Mouse (Mus musculus) heart, embryonic 11.5 days (tissue): ENCODE results near the gene Cnpy2. TPM values are rescaled to one million over a fixed set of nuclear protein-coding genes. Genes with fewer than 3 reads are reported as not detected.

Source experiments
- ATAC-seq: fragments of 200-750 bp; cut with Nextera tagmentation; replicated peaks from 2 replicates; pipeline ENCODE4 v1.8.0; 2017; ENCODE audit warnings: moderate library complexity; ENCODE audit not compliant: insufficient number of reproducible peaks, low FRiP score, low TSS enrichment
- H3K27ac ChIP-seq: fragments of 300-500 bp; sonication (generic); 2 replicates; pipeline ENCODE4 v1.5.1; 2014; ENCODE audit warnings: mild to moderate bottlenecking, low read depth, low read length
- H3K27me3 ChIP-seq: fragments of 300-500 bp; sonication (generic); 2 replicates; pipeline ENCODE4 v1.6.1; 2014; ENCODE audit warnings: mild to moderate bottlenecking, low read length, mixed read lengths; ENCODE audit not compliant: control insufficient read depth, insufficient read depth
- H3K36me3 ChIP-seq: fragments of 300-500 bp; sonication (generic); 2 replicates; pipeline ENCODE4 v1.6.1; 2014; ENCODE audit warnings: mild to moderate bottlenecking, low read length, moderate library complexity, mixed read lengths; ENCODE audit not compliant: control insufficient read depth, insufficient read depth
- H3K4me1 ChIP-seq: fragments of 300-500 bp; sonication (generic); 2 replicates; pipeline ENCODE4 v1.6.1; 2014; ENCODE audit warnings: low read length; ENCODE audit not compliant: control insufficient read depth, insufficient read depth
- H3K4me2 ChIP-seq: fragments of 300-500 bp; sonication (generic); 2 replicates; pipeline ENCODE4 v1.6.1; 2014; ENCODE audit warnings: mild to moderate bottlenecking, moderate library complexity
- H3K4me3 ChIP-seq: fragments of 300-500 bp; sonication (generic); 2 replicates; pipeline ENCODE4 v1.5.1; 2014; ENCODE audit warnings: low read depth, low read length
- H3K9ac ChIP-seq: fragments of 300-500 bp; sonication (generic); 2 replicates; pipeline ENCODE4 v1.6.1; 2014; ENCODE audit warnings: mild to moderate bottlenecking, low read depth, low read length, moderate library complexity
- H3K9me3 ChIP-seq: fragments of 300-500 bp; sonication (generic); replicated peaks from 2 replicates; pipeline ENCODE4 v1.6.1; 2016; ENCODE audit warnings: low read length; ENCODE audit not compliant: control insufficient read depth
- WGBS: fragments of 180-500 bp; shearing (Covaris S2); extraction: QIAGEN DNeasy Blood & Tissue Kit; methylation state at CpG from one replicate; pipeline ENCODE4 v1.1.7; 2014; ENCODE audit not compliant: insufficient replicate concordance; 5-methylcytosine and 5-hydroxymethylcytosine counted together
- polyA plus RNA-seq: library from polyadenylated mRNA; unstranded; fragments of >200 nt; fragmentation: Nextera tagmentation; extraction: Ambion mirVana; gene quantifications from 2 replicates; pipeline ENCODE4 v1.2.1, GENCODE M21; 2014

Gene Cnpy2
- polyA plus RNA-seq, 1 experiment from 2014 or later = 206 TPM

- H3K9me3 ChIP-seq = no peaks in the 10 kb centered on the region
- 49% methylated on average over 4 of the region's 4 CpGs for WGBS
- peaks cover 12% of the 10 kb centered on the region; the same call in 1 of the 2 replicates for H3K36me3 ChIP-seq
- no peaks in the 10 kb centered on the region for H3K27me3 ChIP-seq
- H3K4me2 ChIP-seq = peak overlapping the region; percentile 90
- peak overlapping the region; percentile 99; the same call in 1 of the 2 replicates for H3K9ac ChIP-seq
- H3K4me1 ChIP-seq = peaks cover 14% of the 10 kb centered on the region
- H3K27ac ChIP-seq = peak overlapping the region; percentile 83
- peak overlapping the region; percentile 96 for H3K4me3 ChIP-seq
- ATAC-seq = no peak
Observed at GRCm38 (mm10) chr10:128376099-128376454, 53.8 kb downstream of the Cnpy2 start.

- under 1% methylated on average over 35 of the region's 73 CpGs for WGBS
- H3K9me3 ChIP-seq = no peaks in the 10 kb centered on the region
- peak within 1 kb of the TSS; percentile 83 for H3K27ac ChIP-seq
- H3K27me3 ChIP-seq = no peaks in the 10 kb centered on the region
- ATAC-seq = peak; percentile 90
- peak within 1 kb of the TSS; percentile 96 for H3K4me3 ChIP-seq
- H3K9ac ChIP-seq = peak within 1 kb of the TSS; percentile 99
- peaks cover 14% of the 10 kb centered on the region for H3K4me1 ChIP-seq
- peak within 1 kb of the TSS; percentile 90 for H3K4me2 ChIP-seq
- H3K36me3 ChIP-seq = peaks cover 12% of the 10 kb centered on the region; the same call in 1 of the 2 replicates
Observed at GRCm38 (mm10) chr10:128376455-128377211, 54.4 kb downstream of the Cnpy2 start, which contains the start of gene Ankrd52. Gene Ankrd52 (plus strand): TSS chr10:128377115.

Other genes with a start within 250 kb of the Cnpy2 start
- 4,523 and 4,948 TPM in 2 replicates for gene Atp5b, start 239.2 kb upstream of the Cnpy2 start, polyA plus RNA-seq
- 10.9 and 21.7 TPM in 2 replicates for gene Baz2a, start 230.9 kb upstream of the Cnpy2 start, polyA plus RNA-seq
- 36.1 and 38.5 TPM in 2 replicates for gene Rbms2, start 142.2 kb upstream of the Cnpy2 start, polyA plus RNA-seq
- gene Gls2, start 128.0 kb upstream of the Cnpy2 start, polyA plus RNA-seq = 0.89 and 1.3 TPM in 2 replicates
- gene Spryd4, start 110.7 kb upstream of the Cnpy2 start, polyA plus RNA-seq = 40.4 and 41.4 TPM in 2 replicates
- gene Mip, start 96.6 kb upstream of the Cnpy2 start, polyA plus RNA-seq = not detected in 2 replicates
- 33.1 and 34.2 TPM in 2 replicates for gene Timeless, start 90.4 kb upstream of the Cnpy2 start, polyA plus RNA-seq
- 0.24 TPM in 1 of 2 replicates, not detected in the other for gene Apon, start 68.4 kb upstream of the Cnpy2 start, polyA plus RNA-seq
- 0.49 TPM in 1 of 2 replicates, not detected in the other for gene Apof, start 53.8 kb upstream of the Cnpy2 start, polyA plus RNA-seq
- gene Stat2, start 51.9 kb upstream of the Cnpy2 start, polyA plus RNA-seq = 8.6 and 11.0 TPM in 2 replicates
- gene Il23a, start 23.7 kb upstream of the Cnpy2 start, polyA plus RNA-seq = 0.86 and 0.89 TPM in 2 replicates
- 25.9 and 27.7 TPM in 2 replicates for gene Pan2, start 19.1 kb upstream of the Cnpy2 start, polyA plus RNA-seq
- gene Cs, start 15.3 kb downstream of the Cnpy2 start, polyA plus RNA-seq = 424 and 466 TPM in 2 replicates
- 12.6 and 14.0 TPM in 2 replicates for gene Coq10a, start 46.5 kb downstream of the Cnpy2 start, polyA plus RNA-seq
- 9.3 and 11.7 TPM in 2 replicates for gene Ankrd52, start 54.7 kb downstream of the Cnpy2 start, polyA plus RNA-seq
- 0.52 TPM in 1 of 2 replicates, not detected in the other for gene Slc39a5, start 78.8 kb downstream of the Cnpy2 start, polyA plus RNA-seq
- gene Nabp2, start 89.0 kb downstream of the Cnpy2 start, polyA plus RNA-seq = 61.6 and 70.8 TPM in 2 replicates
- 24.5 and 24.8 TPM in 2 replicates for gene Rnf41, start 89.2 kb downstream of the Cnpy2 start, polyA plus RNA-seq
- 70.8 and 82.8 TPM in 2 replicates for gene Smarcc2, start 136.8 kb downstream of the Cnpy2 start, polyA plus RNA-seq
- gene Myl6, start 171.7 kb downstream of the Cnpy2 start, polyA plus RNA-seq = 1,242 and 1,345 TPM in 2 replicates
- 3.3 and 5.4 TPM in 2 replicates for gene Myl6b, start 176.2 kb downstream of the Cnpy2 start, polyA plus RNA-seq
- 14.5 and 18.7 TPM in 2 replicates for gene Esyt1, start 203.4 kb downstream of the Cnpy2 start, polyA plus RNA-seq
- gene Zc3h10, start 225.3 kb downstream of the Cnpy2 start, polyA plus RNA-seq = 7.7 and 8.0 TPM in 2 replicates
- 2,515 and 2,664 TPM in 2 replicates for gene Rpl41, start 226.8 kb downstream of the Cnpy2 start, polyA plus RNA-seq
- 162 and 163 TPM in 2 replicates for gene Pa2g4, start 243.5 kb downstream of the Cnpy2 start, polyA plus RNA-seq